Mouse (Mus musculus) adrenal gland, adult 18-20 months (tissue): Measurements from ENCODE around the gene 2210011C24Rik. TPM values are rescaled to one million over a fixed set of nuclear protein-coding genes. Genes with fewer than 3 reads are reported as not detected.

Experiments
- DNase-seq, 2 experiments: peaks; one replicate each; pipeline ENCODE4 v3.0.0; 2021 to 2022; ENCODE audit warnings: low spot score in 2 of 2
- long read RNA-seq, 2 experiments: library from polyadenylated mRNA; stranded (forward); transcript quantifications; one replicate each; pipeline ENCODE4 v2.0.0; 2021
- total RNA-seq, 2 experiments: library from RNA; stranded (reverse); gene quantifications; 1 replicate in 1 of 2; 2 replicates in 1 of 2; pipeline ENCODE4 v1.2.3; 2021

The 2210011C24Rik gene
- not detected for total RNA-seq
- long read RNA-seq, experiment 1 = 0 reads
- long read RNA-seq, experiment 2 = 0 reads

GRCm38 (mm10) chr8:84011705-84012498 lies at the start of gene 2210011C24Rik:
2210011C24Rik (minus strand) TSS chr8:84012171.
- DNase-seq = no peak

GRCm38 (mm10) chr8:84060245-84060644 lies 48.3 kb upstream of the 2210011C24Rik start:
- DNase-seq = no peak

DNA sequence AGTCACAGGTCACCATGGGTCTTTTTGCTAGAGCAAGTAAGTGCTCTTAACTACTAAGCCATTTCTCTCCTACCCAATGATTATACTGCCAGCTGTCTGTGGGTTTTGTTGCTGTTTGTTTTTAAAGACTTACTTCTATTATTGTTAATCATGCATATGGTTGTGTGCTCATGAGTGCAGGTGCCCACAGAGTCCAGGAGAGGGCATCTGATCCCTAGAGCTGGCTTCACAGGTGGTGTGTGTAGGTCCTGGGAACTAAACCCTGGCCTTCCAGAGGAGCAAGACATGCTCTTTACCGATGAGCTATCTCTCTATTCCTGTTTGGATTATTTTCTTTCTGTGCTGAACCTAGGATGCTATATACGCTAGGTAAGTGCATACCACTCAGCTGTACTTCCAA lies 47.3 kb upstream of the 2210011C24Rik start:
- DNase-seq = no peak

GRCm38 (mm10) chr8:84057827-84058226 lies 45.9 kb upstream of the 2210011C24Rik start:
- DNase-seq = no peak

DNA sequence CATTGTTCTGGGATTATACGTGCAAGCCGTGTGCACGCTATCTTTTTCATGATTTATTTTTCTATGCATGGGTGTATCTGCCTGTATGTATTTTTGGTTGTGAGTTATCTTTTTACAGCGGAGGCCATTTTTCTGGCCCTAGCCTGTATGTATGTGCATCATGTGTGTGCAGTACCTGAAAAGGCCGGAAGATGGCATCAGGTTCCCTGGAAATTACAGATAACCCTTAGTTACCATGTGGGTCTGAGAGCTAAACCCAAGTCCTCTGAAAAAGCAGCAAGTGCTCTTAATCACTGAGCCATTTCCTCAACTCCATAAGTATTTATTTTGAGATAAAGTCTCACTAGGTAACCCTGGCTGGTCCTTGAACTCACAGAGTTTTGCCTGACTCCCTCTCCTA lies 41.3 kb upstream of the 2210011C24Rik start:
- DNase-seq = no peak

- no peak for DNase-seq
Measured at GRCm38 (mm10) chr8:84052746-84053145, 40.8 kb upstream of the 2210011C24Rik start.

DNA sequence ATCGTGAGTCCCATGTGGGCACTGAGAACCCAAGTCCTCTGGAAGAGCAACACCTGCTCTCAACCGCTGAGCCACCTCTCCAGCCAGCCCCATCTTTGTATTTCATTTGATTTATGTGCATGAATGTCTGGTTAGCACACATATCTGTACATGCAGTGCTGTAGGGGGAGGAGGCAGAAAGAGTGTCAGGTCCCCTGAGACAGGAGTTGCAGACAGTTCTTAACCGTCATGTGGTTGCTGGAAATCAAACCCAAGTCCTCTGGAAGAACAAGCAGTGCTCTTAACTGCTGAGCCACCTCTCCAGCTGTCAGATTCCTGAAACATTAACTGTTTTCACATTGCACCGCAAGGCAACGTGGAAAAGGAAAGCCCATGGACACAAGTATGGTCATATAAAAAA lies 36.2 kb upstream of the 2210011C24Rik start:
- no peak for DNase-seq

DNA sequence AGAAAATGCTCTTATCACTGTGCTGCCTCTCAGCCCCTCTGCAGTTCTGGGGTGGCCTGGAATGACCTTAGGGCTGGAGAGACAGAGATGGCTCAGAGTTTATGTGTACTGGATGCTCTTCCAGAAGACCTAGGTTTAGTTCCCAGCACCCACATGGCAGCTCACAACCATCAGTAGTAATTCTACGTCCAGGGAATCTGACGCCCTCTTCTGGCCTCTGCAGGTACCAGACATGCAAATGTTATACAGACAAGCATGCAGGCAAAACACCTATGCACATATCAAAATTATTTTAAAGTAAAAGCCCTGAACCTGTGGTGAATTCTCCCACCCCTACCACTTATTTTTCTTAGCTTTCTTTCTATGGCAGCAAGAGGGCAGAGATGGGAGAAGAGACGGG lies 34.5 kb upstream of the 2210011C24Rik start:
- DNase-seq = no peak

GRCm38 (mm10) chr8:84044900-84045299 lies 32.9 kb upstream of the 2210011C24Rik start, which contains the start of gene Rln3:
Rln3 (minus strand) TSS chr8:84045000.
- DNase-seq = no peak

DNA sequence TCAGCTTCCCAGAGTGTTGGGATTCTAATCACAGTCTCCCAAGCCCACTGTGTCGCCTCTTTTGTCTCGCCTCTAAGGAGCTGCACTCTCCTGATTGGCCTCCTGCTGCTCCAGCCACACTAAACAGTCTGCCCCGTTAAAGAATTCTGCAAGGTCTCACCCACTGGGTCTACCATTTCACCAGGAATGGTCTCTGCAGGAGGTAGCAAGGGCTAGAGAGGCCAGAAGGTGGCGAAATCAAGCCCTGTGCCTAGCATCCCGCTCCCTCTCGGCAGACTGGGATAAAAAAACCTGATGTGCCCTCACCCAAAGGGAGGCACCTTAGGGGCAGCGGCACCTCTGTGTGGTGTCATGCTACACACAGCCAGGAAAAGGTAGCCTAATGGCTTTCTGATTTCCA lies 32.1 kb upstream of the 2210011C24Rik start:
- DNase-seq = no peak

GRCm38 (mm10) chr8:84042948-84043342 lies 31.0 kb upstream of the 2210011C24Rik start:
- no peak for DNase-seq

GRCm38 (mm10) chr8:84042066-84042947 lies 30.3 kb upstream of the 2210011C24Rik start, which contains the start of gene Il27ra:
Il27ra (minus strand) TSS chr8:84042589.
- peak; percentile 52 to 67 for DNase-seq

DNA sequence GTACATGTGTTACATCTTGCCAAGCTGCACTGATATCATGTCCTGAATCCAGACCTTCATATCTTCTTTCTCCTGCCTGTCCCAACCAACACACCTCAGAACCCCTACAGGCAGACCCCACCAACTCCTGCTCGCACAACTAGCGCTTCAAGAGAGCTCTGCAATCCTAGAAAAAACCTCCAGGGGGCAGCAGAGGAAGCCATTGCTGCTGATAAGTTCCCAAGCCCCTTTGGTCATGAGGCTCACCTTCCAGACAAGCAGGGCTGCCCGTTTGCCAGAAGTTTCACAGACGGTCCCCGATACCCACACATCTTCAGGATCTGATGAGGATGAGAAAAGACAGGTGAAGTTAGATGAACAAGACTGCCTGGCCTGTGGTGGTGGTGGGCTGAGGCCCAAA lies 27.1 kb upstream of the 2210011C24Rik start:
- DNase-seq = peak; percentile 65 to 67

GRCm38 (mm10) chr8:84038015-84038414 lies 26.0 kb upstream of the 2210011C24Rik start:
- no peak for DNase-seq

DNA sequence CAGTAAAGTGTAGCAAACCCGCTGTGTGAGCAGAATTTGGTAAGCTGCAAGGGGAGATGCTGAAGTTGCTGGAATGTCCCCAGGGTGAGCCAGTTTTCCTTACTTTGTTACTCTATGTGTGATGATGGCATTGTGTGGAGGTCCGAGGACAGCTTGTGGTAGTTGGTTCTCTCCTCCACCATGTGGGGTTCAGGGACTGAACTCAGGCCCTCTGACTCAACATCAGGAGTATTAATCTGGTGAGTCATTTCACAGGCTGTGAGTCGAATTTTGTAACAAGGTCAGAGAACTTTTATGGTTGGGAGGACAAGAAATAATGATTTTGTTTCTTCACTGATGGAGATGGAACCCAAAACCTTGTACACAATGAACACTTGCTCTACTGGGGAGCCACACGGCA lies 20.8 kb upstream of the 2210011C24Rik start:
- DNase-seq = no peak

- DNase-seq = no peak
Measured at GRCm38 (mm10) chr8:84029272-84029671, 17.3 kb upstream of the 2210011C24Rik start.

DNA sequence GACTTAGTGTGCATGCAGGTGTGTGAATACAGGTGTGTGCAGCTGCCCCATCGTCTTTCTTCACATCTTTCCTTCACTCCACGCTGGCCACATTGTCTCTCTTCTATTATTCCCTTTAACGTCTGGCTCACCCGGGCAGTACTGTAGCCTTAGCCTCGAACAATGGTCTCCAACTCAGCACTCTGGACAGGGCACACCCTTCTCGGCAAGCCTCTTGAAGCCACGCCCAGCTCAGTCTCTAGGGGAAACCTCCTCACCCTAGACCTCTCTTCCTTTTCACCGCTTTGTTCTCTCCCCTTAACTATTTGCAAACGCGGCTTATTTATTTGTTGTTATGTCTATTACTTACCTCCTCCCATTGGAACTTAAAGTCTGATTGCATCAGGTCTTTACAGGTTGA lies 15.5 kb upstream of the 2210011C24Rik start:
- no peak for DNase-seq

GRCm38 (mm10) chr8:84025863-84026262 lies 13.9 kb upstream of the 2210011C24Rik start:
- peak in 1 of 2 experiments; percentile 59 for DNase-seq

GRCm38 (mm10) chr8:84024171-84024570 lies 12.2 kb upstream of the 2210011C24Rik start:
- peak in 1 of 2 experiments; percentile 64 for DNase-seq

DNA sequence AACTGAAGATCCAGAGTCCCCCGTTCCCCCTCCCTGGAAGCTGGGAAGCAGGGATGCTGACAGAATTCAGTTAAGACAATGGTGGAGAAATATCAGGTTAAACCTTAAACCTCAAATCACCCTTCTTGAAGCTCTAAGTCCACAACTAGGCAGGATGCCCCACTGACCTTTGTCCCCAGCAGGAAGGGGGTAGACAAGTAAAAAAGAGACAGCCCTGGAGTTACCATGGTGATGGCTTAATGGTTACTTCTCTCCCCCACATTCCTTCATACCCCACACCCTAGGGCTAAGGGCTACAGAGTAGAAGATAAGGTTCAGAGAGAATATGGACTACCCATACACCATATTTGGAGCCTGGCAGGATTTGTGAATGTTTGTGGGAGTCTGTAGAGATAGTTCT lies 11.7 kb upstream of the 2210011C24Rik start:
- no peak for DNase-seq

DNA sequence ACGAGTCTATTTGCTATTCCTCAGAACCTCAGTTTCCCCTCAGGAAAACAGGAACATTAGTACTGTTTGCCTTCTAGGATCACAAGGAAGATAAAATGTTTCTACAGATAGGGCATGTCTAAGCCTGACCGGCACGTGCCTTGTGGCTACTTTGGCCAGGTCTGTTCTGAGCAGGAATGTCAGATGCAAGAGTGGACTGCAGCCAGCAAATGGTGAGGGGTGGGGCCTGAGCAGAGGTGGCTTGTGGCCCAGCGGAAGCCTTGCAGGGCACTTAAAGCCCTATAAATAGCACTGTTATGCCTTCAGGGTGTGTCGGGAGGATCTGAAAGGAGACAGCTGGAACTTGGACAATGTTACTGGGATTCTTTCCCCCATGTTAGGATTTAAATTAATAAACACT lies 11.1 kb upstream of the 2210011C24Rik start:
- DNase-seq = no peak

DNA sequence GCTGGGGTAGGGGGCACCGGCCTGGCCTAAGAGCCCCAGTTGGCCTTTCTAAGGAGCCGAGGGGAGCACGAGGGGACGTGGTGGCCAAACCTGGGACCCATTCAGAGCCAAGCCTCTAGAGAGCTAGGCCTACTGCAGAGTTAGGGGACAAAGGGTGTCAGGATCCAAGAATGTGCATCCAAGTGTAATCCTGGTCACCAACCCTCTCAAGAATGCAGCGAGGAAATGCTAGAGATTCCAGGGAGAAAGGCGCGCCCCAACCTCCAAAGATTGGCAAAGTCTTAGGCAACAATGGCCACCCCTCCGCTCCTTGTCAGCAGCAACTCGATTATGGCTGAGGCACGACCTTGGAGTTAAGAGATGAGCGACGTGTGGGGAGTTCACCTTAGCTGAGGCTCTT lies 9.6 kb upstream of the 2210011C24Rik start:
- no peak for DNase-seq
